Mouse (Mus musculus): ENCODE results near the gene Jmjd4.

- no peak for TF ChIP-seq CTCF (IDR thresholded peaks at IDR 0.05; ENCODE audit: insufficient read depth, low read depth, low read length)
- no peak for TF ChIP-seq POLR2A (IDR thresholded peaks at IDR 0.05; ENCODE audit: insufficient read depth, low read depth, low read length)
Observed at GRCm38 (mm10) chr11:59428057-59428660, 21.7 kb upstream of the Jmjd4 start.

Measured in olfactory bulb, adult 2 months (tissue).